Comparison of ENCODE assay signal across 13 mouse cellular contexts in the genomic region with DNA sequence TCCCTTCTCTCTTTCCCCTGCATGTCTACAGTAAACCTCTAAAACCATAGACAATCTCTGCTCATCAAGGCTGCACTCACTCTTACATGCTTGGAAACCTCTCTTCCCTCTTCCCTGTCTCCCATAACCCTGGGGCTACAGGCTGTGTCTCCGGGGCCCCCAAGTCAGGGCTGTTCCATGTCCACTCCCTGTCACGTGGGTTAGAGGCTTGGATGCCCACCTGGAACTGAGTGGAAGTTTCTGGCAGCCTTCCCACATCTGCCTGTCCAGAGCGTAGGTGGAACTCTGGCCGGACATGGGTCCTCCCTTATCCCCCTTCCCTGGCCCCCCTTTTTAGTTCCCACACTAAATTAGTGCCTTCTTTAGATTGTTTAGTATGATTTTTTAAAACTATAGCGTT. TPM values are rescaled to one million over a fixed set of nuclear protein-coding genes. Genes with fewer than 3 reads are reported as not detected.
"Had no signal": no experiment of that assay in that cellular context is flagged by ENCODE, and none has a peak within 500 bp of the region (broad histone marks: within the 10 kb centered on the region; RNA-seq: fewer than 3 reads in every experiment).

No protein-coding gene starts in this region.

RNA-seq across cellular contexts. Expression of gene Vmn2r21, which starts 55.2 kb away (rescaled TPM):
- polyA plus RNA-seq: neural tube, embryonic 13.5 days; neural tube, embryonic 14.5 days; neural tube, embryonic 15.5 days; small intestine, adult 2 months; spleen, adult 2 months; stomach, embryonic 14.5 days; stomach, embryonic 15.5 days; stomach, embryonic 16.5 days; stomach, postnatal 0 days; testis, adult 2 months; thymus, adult 2 months; thymus, postnatal 0 days; urinary bladder, adult 2 months had no signal
